Mouse (Mus musculus) liver, embryonic 13.5 days (tissue): Measurements from ENCODE around the gene Adgrg1. TPM values are rescaled to one million over a fixed set of nuclear protein-coding genes. Genes with fewer than 3 reads are reported as not detected.
A peak's percentile ranks its signal among the peaks of the same experiment; 100 is the strongest.

Experiments used
- ATAC-seq: fragments of 200-750 bp; cut with Nextera tagmentation; 2 replicates; pipeline ENCODE4 v1.8.0; 2017; ENCODE audit warnings: low read depth, mild to moderate bottlenecking, moderate number of reproducible peaks, moderate library complexity
- DNase-seq: peaks from one replicate; pipeline ENCODE4 v3.0.0; 2022
- H3K27ac ChIP-seq: fragments of 300-500 bp; sonication (generic); 2 replicates; pipeline ENCODE4 v1.5.1; 2015; ENCODE audit warnings: moderate library complexity, mild to moderate bottlenecking, inconsistent platforms
- H3K27me3 ChIP-seq: fragments of 300-500 bp; sonication (generic); 2 replicates; pipeline ENCODE4 v1.6.1; 2015; ENCODE audit warnings: mild to moderate bottlenecking, inconsistent platforms
- H3K36me3 ChIP-seq: fragments of 300-500 bp; sonication (generic); 2 replicates; pipeline ENCODE4 v1.6.1; 2015; ENCODE audit warnings: mild to moderate bottlenecking, inconsistent platforms
- H3K4me1 ChIP-seq: fragments of 300-500 bp; sonication (generic); replicated peaks from 2 replicates; pipeline ENCODE4 v1.6.1; 2015; ENCODE audit warnings: inconsistent platforms
- H3K4me2 ChIP-seq: fragments of 300-500 bp; sonication (generic); 2 replicates; pipeline ENCODE4 v1.6.1; 2015; ENCODE audit warnings: inconsistent platforms, mild to moderate bottlenecking, moderate library complexity
- H3K4me3 ChIP-seq: fragments of 300-500 bp; sonication (generic); replicated peaks from 2 replicates; pipeline ENCODE4 v1.5.1; 2015; ENCODE audit warnings: mild to moderate bottlenecking, inconsistent platforms
- H3K9ac ChIP-seq: fragments of 300-500 bp; sonication (generic); 2 replicates; pipeline ENCODE4 v1.6.1; 2015; ENCODE audit warnings: mild to moderate bottlenecking, inconsistent platforms
- H3K9me3 ChIP-seq: fragments of 300-500 bp; sonication (generic); replicated peaks from 2 replicates; pipeline ENCODE4 v1.6.1; 2016; ENCODE audit warnings: inconsistent platforms
- WGBS: fragments of 180-500 bp; shearing (Covaris S2); methylation state at CpG from one replicate; pipeline ENCODE4 v1.1.7; 2015; ENCODE audit not compliant: insufficient replicate concordance; 5-methylcytosine and 5-hydroxymethylcytosine counted together
- polyA plus RNA-seq: library from polyadenylated mRNA; unstranded; fragments of >200 nt; fragmentation: Nextera tagmentation; extraction: Ambion mirVana; gene quantifications from 2 replicates; pipeline ENCODE4 v1.2.1, GENCODE M21; 2015

Adgrg1 gene
- polyA plus RNA-seq, 1 experiment from 2014 or later: 42.7 TPM

DNA sequence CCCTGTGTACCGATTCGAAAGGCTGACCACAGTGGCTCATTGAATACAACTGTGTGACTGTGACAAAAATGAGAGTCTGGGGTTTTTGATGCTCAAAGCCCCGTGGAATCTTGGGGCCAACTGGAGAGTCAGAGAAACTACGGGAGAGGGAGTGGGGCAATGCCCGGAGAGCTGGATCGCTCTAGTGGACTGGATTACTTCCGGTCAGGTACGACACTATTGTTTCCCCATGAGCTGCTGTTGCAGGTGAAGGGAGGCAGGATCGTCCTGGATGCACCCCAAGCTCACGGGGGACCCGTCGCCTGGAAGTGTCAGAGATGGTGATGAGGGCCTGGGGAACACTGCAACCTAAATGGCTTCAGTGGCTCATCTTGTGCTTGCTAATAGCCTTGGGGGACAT, 21.5 kb downstream of the Adgrg1 start:
- Histone ChIP-seq H3K9me3 (no peaks in the 10 kb centered on the region), H3K9ac (no peak overlapping the region)
- WGBS: 77% methylated on average over 12 of the region's 12 CpGs

DNA sequence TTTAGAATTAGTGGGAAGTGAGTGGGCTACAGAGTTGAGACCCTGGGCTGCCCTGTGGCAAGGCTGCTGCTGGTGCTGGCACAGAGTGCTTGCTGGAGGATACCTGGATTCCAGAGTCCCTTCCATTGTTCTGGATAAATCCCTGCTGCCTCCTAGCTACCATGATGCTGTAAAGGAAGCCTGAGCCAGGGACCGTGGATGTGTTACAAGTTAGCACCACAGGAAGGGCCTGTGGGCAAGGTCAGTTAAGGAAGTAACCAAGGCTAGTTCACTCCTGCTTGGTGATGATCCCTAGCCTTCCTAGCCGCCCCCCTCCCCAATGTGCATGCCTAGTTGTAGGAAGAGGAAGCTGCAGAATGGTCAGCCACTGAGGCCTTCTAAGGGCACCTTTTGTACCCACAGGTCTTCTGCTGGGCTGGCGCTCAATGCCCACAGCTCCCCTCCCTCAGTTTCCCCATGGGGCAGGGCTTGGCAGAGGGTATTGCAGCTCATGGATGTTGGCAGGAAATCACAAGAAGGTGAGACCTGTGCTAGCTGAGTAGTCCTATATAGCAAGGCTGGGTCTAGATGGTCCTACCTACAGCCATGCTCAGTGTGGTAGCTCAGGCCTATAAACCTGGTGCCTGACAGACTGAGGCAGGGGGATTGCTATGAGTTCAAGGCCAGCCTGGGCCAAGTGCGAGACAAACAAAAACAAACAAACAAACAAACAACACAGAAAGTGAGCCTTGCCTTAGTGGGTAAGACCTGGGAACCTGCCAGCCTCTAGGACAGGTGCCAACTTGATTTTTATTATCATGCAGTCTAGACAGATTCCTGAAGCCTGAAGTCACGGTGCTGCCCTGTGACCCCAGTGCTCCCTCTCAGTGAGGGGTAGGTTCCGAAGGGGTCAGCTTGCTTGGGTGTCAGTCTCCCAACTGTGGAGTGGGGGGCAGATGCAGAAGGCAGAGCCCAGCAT, 22.6 kb downstream of the Adgrg1 start:
- Histone ChIP-seq H3K27ac (peak overlapping the region; percentile 68; the same call in 1 of the 2 replicates), H3K9me3 (no peaks in the 10 kb centered on the region), H3K9ac (no peak overlapping the region), H3K4me1 (peaks cover 98% of the 10 kb centered on the region), H3K4me2 (no peak overlapping the region), H3K4me3 (no peak overlapping the region), H3K36me3 (peaks cover 63% of the 10 kb centered on the region), H3K27me3 (no peaks in the 10 kb centered on the region)
- ATAC-seq: no peak
- no peak for DNase-seq
- 54% methylated on average over 6 of the region's 6 CpGs for WGBS

More for the DNA sequence above, 21.5 kb downstream of the Adgrg1 start:
- Histone ChIP-seq H3K27ac (peak overlapping the region; percentile 36; the same call in 1 of the 2 replicates), H3K36me3 (peaks cover 65% of the 10 kb centered on the region), H3K4me3 (no peak overlapping the region), H3K4me1 (peaks cover 99% of the 10 kb centered on the region), H3K27me3 (no peaks in the 10 kb centered on the region), H3K4me2 (no peak overlapping the region)
- ATAC-seq: no peak
- no peak for DNase-seq

DNA sequence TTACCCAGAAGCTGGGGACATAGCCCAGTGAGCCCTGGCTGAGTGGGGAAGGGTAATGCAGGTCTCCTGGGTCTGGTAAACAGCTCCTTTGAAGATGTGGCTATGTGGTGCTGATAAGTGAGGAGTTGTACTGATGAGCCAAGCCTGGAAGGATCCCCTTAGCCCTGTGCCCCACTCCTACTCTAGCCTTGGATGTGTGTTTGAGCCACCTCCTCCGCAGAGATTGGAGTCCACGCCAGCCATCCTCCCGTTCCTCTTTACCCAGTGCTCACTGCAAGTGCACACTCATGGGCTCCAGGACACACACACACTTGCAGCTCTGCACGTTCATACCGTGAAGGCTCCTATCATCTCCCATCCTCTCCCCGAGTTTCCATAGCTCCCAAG, 23.3 kb downstream of the Adgrg1 start:
- H3K9ac ChIP-seq: peak overlapping the region; percentile 52; the same call in 1 of the 2 replicates
- no peaks in the 10 kb centered on the region for H3K27me3 ChIP-seq
- peaks cover 95% of the 10 kb centered on the region for H3K4me1 ChIP-seq
- H3K9me3 ChIP-seq: no peaks in the 10 kb centered on the region
- WGBS: 38% methylated on average over 6 of the region's 6 CpGs
- DNase-seq: no peak
- H3K4me2 ChIP-seq: 0 out of 2 replicates have a peak overlapping the region, but pooled peaks have one; percentile 1
- H3K27ac ChIP-seq: peak overlapping the region; percentile 68
- no peak for ATAC-seq
- peaks cover 62% of the 10 kb centered on the region for H3K36me3 ChIP-seq
- H3K4me3 ChIP-seq: no peak overlapping the region

DNA sequence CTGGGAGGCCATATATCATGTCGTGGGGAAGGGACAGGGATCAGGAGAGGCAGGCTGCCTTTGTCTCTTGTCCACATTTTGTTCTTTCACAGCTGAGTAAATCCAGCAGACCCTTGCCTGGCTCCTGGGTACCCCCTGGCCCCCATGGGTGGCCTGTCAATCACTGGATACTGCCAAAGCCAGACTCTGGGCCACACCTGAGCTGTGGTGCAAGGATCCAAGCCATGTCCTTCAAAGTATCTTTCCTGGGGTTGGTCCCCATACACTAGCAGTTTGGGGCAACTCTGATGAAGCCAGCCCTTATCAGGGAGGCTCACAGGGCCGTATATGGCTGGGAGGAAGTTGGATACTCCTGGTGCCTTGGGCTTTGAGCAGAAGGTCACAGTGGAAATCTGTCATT, 23.9 kb downstream of the Adgrg1 start:
- Histone ChIP-seq H3K9me3 (no peaks in the 10 kb centered on the region), H3K4me2 (0 out of 2 replicates have a peak overlapping the region, but pooled peaks have one; percentile 1), H3K4me1 (peaks cover 89% of the 10 kb centered on the region), H3K27me3 (no peaks in the 10 kb centered on the region), H3K9ac (peak overlapping the region; percentile 52), H3K27ac (peak overlapping the region; percentile 68), H3K36me3 (peaks cover 62% of the 10 kb centered on the region), H3K4me3 (no peak overlapping the region)
- DNase-seq (no peak), ATAC-seq (no peak)
- WGBS: 17% methylated on average over 2 of the region's 2 CpGs

DNA sequence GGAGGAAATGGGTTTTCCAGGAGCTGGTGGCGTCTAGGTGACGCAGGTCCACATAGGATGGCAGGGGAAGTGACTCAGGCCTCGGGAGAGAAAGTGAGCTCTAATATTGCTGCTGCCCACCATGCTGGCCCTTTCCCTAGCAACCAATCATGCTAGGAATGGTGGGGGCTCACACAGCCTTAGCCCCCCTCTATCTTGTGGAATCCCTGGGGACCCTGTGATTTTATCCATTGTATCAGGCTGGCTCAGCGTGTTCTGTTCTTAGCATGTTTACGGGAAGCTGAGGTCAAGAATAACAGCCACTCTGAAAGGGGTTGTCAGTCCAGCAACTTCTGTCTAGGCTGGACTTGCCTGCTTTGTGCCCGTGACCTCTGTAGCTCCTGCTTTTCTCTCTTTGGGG, 24.5 kb downstream of the Adgrg1 start:
- Histone ChIP-seq H3K36me3 (peaks cover 62% of the 10 kb centered on the region), H3K4me3 (no peak overlapping the region), H3K9me3 (no peaks in the 10 kb centered on the region), H3K4me2 (0 out of 2 replicates have a peak overlapping the region, but pooled peaks have one; percentile 12), H3K4me1 (peaks cover 83% of the 10 kb centered on the region), H3K9ac (peak overlapping the region; percentile 52), H3K27me3 (no peaks in the 10 kb centered on the region), H3K27ac (peak overlapping the region; percentile 68)
- WGBS: 58% methylated on average over 6 of the region's 6 CpGs
- ATAC-seq: no peak
- no peak for DNase-seq

DNA sequence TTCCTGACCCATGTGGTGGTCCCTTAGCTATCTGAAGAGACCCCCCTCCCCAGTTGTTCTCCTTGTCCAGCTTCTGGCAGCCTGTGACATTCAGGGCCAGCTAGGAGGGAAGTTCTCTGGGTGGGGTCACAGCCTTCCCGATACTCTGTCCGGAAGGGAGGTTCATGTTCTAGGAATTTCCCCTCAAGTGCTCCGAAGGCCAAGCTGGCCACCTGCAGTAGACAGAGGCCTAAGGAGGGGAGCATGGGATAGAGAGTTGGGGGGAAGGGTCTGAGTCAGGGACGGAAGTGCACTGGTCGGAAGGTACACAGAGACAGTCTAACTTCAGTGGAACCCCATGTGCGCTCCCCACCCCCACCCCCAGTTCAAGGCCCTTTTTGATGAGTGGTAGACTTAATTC, 25.4 kb downstream of the Adgrg1 start:
- no peaks in the 10 kb centered on the region for H3K9me3 ChIP-seq
- peaks cover 62% of the 10 kb centered on the region for H3K36me3 ChIP-seq
- H3K4me1 ChIP-seq: peaks cover 74% of the 10 kb centered on the region
- DNase-seq (no peak), ATAC-seq (no peak)
- no peaks in the 10 kb centered on the region for H3K27me3 ChIP-seq
- H3K9ac ChIP-seq: peak overlapping the region; percentile 33; the same call in 1 of the 2 replicates
- H3K4me2 ChIP-seq: no peak overlapping the region
- H3K27ac ChIP-seq: peak overlapping the region; percentile 58
- 42% methylated on average over 6 of the region's 6 CpGs for WGBS
- H3K4me3 ChIP-seq: no peak overlapping the region

DNA sequence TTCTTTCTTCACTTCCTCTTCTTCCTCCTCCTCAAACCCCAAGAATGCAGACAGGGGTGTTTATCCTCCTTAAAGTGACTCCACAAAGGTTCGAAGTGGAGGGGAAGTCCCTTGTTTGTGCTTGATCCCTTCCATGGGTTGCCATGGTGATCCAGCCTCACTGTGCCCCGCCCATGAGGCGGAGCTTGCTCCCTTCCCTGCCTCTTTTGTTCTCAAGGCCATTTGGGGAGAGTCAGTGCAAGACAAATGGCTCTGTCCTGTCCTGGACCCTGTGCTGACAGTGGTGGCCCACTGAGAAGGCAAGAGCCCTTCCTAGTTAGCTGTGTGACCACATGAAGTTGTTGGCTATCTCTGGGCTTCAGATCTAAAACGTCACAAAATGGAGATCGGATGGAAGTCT, 26.1 kb downstream of the Adgrg1 start:
- H3K27me3 ChIP-seq: no peaks in the 10 kb centered on the region
- no peak overlapping the region; the same call in 1 of the 2 replicates for H3K4me3 ChIP-seq
- ATAC-seq (peak; percentile 12; the same call in 1 of the 2 replicates), DNase-seq (peak; percentile 63)
- peak overlapping the region; percentile 58 for H3K27ac ChIP-seq
- no peaks in the 10 kb centered on the region for H3K9me3 ChIP-seq
- peaks cover 67% of the 10 kb centered on the region for H3K4me1 ChIP-seq
- 15% methylated on average over 5 of the region's 5 CpGs for WGBS
- no peak overlapping the region for H3K4me2 ChIP-seq
- no peak overlapping the region for H3K9ac ChIP-seq
- peaks cover 62% of the 10 kb centered on the region for H3K36me3 ChIP-seq

DNA sequence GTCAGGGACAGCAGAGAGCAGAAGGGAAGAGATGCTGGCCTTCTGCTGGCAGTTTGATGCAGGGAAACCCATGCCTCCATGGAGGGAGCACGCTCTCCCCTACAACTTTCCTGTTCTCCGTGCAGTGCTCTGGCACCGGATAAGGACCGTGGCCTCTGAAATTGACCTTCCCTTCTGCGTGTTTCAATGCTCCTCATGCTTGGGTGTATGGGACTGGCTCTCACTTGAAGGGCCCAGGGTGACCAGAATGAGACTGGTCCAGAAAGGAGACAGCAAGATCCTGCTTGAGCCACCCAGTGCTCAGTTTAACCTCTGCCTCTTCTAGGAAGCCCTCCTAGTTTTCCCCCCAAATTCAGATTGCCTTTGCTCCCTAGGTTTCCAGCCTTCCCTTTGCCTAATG, 26.6 kb downstream of the Adgrg1 start:
- DNase-seq (no peak), ATAC-seq (peak; percentile 21)
- Histone ChIP-seq H3K9me3 (no peaks in the 10 kb centered on the region), H3K4me3 (no peak overlapping the region), H3K27ac (peak overlapping the region; percentile 58), H3K9ac (0 out of 2 replicates have a peak overlapping the region, but pooled peaks have one; percentile 12), H3K27me3 (no peaks in the 10 kb centered on the region), H3K4me1 (peaks cover 62% of the 10 kb centered on the region), H3K36me3 (peaks cover 62% of the 10 kb centered on the region), H3K4me2 (no peak overlapping the region)
- WGBS: 43% methylated on average over 5 of the region's 5 CpGs

DNA sequence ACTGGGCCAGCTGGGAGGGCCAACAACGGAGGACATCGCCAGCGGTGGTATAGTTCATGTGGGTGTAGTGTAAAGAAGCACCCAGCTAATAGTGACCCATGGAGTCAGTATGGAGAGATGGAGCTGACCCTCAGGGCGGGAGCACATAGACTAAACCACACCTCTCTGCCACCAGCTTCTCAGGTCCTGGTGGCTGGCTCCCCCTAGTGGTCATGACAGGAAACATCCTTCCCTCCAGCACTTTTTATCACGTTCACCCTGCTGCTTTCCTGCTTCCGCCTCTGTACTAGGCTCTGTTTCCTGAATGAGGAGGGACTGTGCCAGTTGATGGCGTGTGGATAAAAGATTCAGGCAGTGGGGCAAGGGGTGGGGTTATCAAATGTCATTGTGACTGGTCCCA, 27.1 kb downstream of the Adgrg1 start:
- Histone ChIP-seq H3K4me2 (0 out of 2 replicates have a peak overlapping the region, but pooled peaks have one; percentile 11), H3K4me3 (no peak overlapping the region), H3K9me3 (no peaks in the 10 kb centered on the region), H3K27ac (peak overlapping the region; percentile 58), H3K36me3 (peaks cover 64% of the 10 kb centered on the region), H3K9ac (0 out of 2 replicates have a peak overlapping the region, but pooled peaks have one; percentile 12), H3K4me1 (peaks cover 58% of the 10 kb centered on the region), H3K27me3 (no peaks in the 10 kb centered on the region)
- peak; percentile 66 for ATAC-seq
- peak; percentile 74 for DNase-seq
- 3% methylated on average over 7 of the region's 7 CpGs for WGBS

DNA sequence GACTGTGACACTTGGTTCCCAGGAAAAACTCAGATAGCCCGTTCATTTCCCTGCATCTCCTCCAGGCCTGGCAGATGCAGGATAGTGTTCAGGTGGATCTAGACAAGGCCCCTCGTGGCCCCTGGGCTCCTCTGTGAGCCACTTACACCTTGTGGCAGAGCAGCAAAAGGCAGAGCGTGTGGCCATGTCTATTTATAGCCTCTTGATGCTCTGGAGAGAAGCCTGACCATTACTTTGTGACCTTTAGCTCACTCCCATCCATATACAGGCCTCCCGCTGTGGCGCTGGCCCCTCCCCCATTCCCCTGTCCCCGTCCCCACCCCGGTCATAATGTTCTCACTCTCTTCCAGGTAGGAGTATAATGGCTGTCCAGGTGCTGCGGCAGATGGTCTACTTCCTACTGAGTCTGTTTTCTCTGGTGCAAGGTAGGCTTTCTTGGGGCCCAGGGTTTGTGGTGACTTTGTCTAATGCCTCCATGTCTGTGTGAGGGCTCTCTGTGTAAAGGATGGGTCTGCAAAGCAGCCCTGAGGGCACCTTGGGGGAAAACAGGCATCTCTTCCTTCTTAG, 27.6 kb downstream of the Adgrg1 start:
- DNase-seq (no peak), ATAC-seq (peak; percentile 8; the same call in 1 of the 2 replicates)
- H3K36me3 ChIP-seq: peaks cover 69% of the 10 kb centered on the region
- H3K27me3 ChIP-seq: no peaks in the 10 kb centered on the region
- H3K4me3 ChIP-seq: no peak overlapping the region
- no peaks in the 10 kb centered on the region for H3K9me3 ChIP-seq
- 0 out of 2 replicates have a peak overlapping the region, but pooled peaks have one; percentile 11 for H3K4me2 ChIP-seq
- H3K27ac ChIP-seq: peak overlapping the region; percentile 44
- 0 out of 2 replicates have a peak overlapping the region, but pooled peaks have one; percentile 7 for H3K9ac ChIP-seq
- WGBS: 48% methylated on average over 8 of the region's 8 CpGs
- H3K4me1 ChIP-seq: peaks cover 53% of the 10 kb centered on the region

DNA sequence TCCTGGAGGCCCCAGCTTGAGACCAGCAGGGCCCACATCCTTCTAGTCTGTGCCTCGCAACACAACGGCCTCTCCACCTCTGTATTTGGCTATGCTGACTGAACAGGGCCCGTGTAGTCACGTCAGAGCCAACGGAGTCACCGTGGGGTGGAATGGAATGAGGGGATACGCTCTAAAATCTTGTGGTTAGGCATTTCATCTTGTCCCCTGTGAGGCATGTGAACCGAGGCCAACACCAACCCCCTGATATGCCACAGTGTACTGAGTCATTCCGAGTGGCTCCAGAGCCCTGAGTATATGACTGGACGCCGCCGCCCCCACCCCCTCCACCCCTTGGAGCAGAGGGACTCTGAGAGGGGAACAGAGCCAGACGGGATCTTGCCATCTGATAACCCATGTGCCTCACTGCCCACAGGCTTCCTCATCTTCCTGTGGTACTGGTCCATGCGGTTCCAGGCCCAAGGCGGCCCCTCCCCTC, 37.9 kb downstream of the Adgrg1 start:
- no peaks in the 10 kb centered on the region for H3K9me3 ChIP-seq
- ATAC-seq: no peak
- no peak overlapping the region for H3K4me2 ChIP-seq
- H3K4me1 ChIP-seq: peaks cover 23% of the 10 kb centered on the region
- no peak overlapping the region for H3K4me3 ChIP-seq
- H3K9ac ChIP-seq: no peak overlapping the region
- H3K27ac ChIP-seq: no peak overlapping the region
- DNase-seq: no peak
- 57% methylated on average over 15 of the region's 15 CpGs for WGBS
- H3K36me3 ChIP-seq: peaks cover 85% of the 10 kb centered on the region
- no peaks in the 10 kb centered on the region for H3K27me3 ChIP-seq
